Mouse (Mus musculus): ENCODE data around the gene Tent5b. TPM values are rescaled to one million over a fixed set of nuclear protein-coding genes. Genes with fewer than 3 reads are reported as not detected.

Gene Tent5b
- total RNA-seq, 2 experiments from 2014 or later, result not detected

Other genes starting within 250 kb of the Tent5b start
- gene Map3k6, start 239.3 kb upstream of the Tent5b start, total RNA-seq (2021), result 1 to 10 TPM; 2.3 to 5.8 TPM
- under 1 TPM in 1 of 2 experiments, not detected in 1; 0.51 TPM for gene Sytl1, start 217.0 kb upstream of the Tent5b start, total RNA-seq (2021)
- 10 to 100 TPM; 81.7 to 87.9 TPM for gene Tmem222, start 202.3 kb upstream of the Tent5b start, total RNA-seq (2021)
- gene Wdtc1, start 126.7 kb upstream of the Tent5b start, total RNA-seq (2021), result 10 to 100 TPM; 56.6 to 60.8 TPM
- 10 to 100 TPM; 41.5 to 46.7 TPM for gene Slc9a1, start 110.4 kb upstream of the Tent5b start, total RNA-seq (2021)
- 100 to 1,000 TPM; 150 to 170 TPM for gene Trnp1, start 18.4 kb downstream of the Tent5b start, total RNA-seq (2021)
- not detected for gene Kdf1, start 38.8 kb downstream of the Tent5b start, total RNA-seq (2021)
- 100 to 1,000 TPM; 102 TPM for gene Nudc, start 65.9 kb downstream of the Tent5b start, total RNA-seq (2021)
- not detected for gene Nr0b2, start 73.2 kb downstream of the Tent5b start, total RNA-seq (2021)
- 1 to 10 TPM; 9.2 to 9.6 TPM for gene Gpatch3, start 94.6 kb downstream of the Tent5b start, total RNA-seq (2021)
- 10 to 100 TPM in 1 of 2 experiments, 1 to 10 TPM in 1; 9.5 to 10.6 TPM for gene Gpn2, start 104.2 kb downstream of the Tent5b start, total RNA-seq (2021)
- gene Sfn, start 122.0 kb downstream of the Tent5b start, total RNA-seq (2021), result 1 to 10 TPM; 1.0 to 1.4 TPM
- gene Zdhhc18, start 170.0 kb downstream of the Tent5b start, total RNA-seq (2021), result 10 to 100 TPM; 29.3 to 32.9 TPM
- gene Pigv, start 192.5 kb downstream of the Tent5b start, total RNA-seq (2021), result 1 to 10 TPM; 6.2 TPM